Mouse (Mus musculus): ENCODE measurements around the gene Ric8b.

The Ric8b gene

DNA sequence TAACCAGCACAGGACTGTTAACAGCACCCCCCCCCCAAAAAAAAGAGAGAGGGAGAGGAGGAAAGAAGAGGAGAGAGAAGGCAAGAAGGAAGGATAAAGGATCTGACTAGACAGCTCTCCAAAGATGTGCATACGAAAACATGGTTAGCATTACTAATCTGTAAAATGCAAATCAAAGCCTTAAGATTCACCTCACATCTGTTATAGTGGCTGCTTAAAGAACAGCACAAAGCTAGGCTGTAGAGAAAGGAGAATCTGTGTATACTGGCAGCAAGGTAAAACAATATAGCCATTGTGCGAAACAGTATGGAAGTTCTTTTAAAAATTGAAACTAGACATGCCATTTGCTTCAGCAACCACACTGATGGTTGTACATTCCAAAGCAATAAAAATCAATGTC is 49.1 kb downstream of the Ric8b start:
- no peak for DNase-seq

DNA sequence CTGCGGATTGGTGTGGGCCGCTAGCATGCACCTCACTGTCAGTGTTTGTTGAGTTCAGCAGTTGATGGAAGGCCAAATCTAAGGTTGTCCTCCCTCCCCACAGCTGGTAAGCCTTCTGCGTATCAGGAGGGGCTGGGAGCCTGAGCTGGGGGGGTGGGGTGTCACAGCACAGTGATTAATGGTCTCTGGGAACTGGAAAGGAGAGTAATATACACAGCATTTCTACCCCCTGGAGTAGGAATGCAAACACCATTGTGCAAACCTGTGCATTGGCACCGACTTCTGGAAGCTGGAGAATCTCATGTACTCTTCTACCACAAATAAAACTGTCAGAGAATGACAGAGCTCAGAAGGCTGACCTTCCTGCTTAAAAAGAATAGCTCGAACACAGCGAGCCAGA is 50.2 kb downstream of the Ric8b start:
- DNase-seq = no peak

DNA sequence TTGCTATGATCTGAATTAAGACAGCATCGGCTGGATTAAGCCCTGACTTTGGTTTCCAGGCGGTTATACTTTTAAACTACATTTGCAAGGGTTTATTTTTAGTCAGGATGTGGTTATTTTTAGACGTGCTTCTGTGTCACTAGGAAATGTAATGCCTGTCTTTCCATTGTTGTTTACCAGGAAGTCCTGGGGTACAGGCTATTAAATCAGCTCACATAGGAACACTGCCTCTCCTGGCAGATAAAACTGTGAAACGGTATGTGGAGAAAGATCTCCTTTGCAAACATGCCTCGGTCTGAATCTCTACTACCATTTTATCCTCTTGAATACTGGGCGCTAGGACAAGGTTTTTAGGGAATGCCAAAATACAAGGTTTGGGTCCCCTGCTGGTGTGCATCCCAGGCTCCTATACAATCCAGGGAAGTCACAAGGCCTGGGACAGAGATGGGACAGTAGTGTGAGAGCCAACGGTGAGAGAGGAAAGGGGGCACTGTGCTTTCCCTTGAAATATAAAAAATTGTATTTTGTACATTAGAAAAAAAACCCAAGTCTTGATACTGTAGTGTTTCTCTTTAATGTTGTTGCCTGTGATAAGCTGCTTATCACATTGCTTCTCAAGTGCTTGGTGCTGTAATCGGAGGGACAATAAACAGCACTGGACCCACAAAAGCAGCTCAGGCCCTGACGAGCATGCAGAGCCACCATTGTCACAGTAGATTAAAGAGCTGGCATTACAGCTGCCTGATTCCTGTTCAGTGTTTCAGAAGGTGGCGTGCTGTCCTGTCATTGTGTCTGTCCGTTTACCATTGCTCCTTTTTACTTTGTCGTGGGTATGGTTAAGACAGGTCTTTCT is 51.7 kb downstream of the Ric8b start:
- DNase-seq = peak; percentile 19 to 27

DNA sequence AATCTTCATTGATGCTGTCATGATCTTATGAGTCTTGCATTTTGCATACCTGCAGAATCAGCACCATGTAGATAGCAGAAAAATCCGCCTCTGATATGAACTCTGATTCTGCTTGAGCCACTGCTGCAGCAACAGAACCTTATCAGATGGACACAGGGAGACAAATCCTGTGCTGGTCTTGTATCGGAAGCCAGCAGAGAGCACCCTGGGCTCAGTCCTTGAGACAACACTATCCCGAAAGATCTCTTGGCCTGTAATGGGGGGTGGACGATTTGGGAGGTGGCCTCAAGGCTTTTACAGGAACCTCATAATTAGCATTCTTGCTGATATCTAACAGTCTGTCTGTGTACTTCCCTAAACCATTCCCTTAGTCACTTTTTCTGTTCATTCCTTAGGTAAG is 57.8 kb downstream of the Ric8b start:
- DNase-seq = no peak

DNA sequence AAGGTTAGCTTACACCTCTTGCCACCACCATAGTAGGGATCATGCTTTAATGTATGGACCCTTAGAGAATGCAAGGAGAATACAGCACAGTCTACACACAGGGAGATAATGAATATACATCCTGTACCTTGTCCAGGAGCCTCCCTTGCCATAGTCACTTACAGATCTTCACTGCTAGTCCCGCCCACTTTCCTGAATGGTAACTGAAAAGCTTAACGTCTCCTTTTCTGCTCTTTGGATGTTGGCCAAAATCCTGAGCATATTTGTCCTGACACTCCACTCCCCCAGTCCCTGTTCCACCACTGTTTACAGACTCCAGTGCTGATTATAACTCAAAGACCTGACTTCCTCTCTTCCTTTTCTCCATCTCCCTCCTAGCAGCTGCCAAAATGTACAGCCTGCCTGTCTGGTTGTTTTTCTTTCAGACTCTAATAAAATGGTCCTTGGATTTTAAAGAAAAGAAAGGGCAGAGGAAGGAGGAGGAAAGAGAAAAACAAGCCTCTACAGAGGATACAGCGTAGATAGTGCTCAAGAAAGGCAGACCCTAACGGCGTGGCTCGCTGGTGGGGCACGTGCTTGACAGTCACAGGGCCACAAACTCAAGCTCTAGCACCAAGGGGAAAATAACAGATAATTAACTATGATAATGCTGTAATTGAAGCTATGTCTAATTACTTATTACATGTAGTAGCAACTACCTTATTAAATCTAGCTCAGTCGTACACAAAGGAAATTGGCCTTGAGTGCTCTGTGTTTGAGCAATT is 59.4 kb downstream of the Ric8b start:
- DNase-seq = no peak

DNA sequence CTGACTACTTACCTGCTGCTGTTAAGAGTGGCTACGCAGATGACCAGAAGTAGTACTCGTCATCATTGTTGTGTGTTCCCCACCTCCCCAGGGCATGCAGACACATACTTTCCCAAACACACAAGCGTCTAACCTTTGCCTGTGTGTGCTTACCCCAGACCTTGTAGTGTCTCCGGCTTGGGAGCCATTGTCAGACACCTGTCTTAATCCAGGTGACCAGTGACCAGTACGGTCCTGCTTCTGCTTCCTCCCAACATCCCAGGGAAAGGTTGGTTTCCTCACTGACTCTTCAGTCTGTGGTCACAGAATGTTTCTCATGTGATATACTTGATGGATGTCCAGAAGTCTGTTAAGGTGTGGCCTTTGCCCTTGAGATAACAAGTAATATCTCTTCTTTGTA is 62.9 kb downstream of the Ric8b start:
- DNase-seq = no peak

DNA sequence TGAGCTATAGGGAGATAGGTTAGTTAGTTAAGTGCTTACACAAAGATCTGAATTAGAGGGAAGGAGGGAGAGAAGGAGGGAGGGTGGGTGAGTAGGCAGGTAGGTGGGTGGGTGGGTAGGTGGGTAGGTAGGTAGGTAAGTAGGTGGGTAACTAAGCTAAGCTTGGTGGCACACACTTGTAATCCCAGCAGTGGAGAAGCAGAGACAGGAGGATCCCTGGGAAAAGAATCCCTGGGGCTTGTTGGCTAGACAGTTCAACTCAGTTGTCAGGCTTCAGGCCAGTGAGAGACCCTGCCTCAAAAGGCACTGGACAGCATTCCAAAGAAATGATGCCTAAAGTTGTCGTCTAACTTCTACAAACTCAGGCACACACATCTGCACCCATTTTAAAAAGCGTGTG is 64.0 kb downstream of the Ric8b start:
- DNase-seq = no peak

DNA sequence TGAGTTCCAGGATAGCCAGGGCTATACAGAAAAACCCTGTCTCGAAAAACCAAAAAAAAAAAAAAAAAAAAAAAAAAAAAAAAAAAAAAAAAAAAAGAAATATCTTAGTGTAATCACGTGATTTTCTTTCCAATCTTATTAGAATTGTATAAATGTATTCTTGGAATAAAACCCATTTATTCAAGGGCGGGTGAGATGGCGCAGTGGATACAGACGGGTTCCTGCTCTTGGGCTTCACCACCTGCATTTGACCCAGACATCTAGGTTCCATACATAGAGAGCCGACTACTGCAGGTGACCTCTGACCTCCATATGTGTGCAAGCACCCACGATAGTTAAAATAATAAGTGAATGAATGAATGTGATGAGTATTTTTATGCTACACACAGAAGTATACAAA is 65.3 kb downstream of the Ric8b start:
- no peak for DNase-seq

DNA sequence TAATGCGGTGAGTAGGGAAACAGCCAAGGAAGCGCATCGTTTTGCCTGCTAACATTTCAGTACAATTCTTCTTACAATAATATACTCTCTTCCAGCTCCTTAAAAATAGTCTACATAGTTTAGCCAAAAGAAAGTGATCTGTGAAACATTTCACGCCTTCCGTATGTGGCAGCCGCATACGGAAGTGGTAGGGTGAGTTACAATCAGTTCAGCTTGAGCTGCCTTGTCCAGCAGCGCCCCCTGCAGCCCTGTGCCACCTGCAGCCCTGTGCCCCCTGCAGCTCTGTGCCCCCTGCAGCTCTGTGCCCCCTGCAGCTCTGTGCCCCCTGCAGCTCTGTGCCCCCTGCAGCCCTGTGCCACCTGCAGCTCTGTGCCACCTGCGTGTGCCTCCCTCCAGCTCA is 68.5 kb downstream of the Ric8b start:
- DNase-seq = peak; percentile 50 to 70

DNA sequence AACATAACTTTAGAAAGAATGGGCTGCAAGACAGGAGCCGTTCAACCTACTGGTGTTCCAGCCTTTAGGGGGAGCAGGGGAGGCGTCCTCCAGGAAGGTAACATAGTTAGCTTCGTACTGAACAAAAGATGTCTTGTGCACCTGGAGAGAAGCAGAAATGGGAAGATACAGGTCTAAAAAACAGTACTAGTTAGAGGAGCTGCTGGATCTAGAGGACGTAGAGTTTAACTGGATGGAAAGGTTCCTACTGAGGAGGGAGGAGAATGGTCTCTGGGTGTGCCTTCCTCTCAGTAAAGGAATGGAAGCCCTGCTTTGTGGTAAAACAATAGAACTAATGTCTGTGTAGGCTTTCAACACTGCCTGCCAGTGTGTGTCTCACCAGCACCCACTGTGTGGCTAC is 70.2 kb downstream of the Ric8b start:
- DNase-seq = no peak

DNA sequence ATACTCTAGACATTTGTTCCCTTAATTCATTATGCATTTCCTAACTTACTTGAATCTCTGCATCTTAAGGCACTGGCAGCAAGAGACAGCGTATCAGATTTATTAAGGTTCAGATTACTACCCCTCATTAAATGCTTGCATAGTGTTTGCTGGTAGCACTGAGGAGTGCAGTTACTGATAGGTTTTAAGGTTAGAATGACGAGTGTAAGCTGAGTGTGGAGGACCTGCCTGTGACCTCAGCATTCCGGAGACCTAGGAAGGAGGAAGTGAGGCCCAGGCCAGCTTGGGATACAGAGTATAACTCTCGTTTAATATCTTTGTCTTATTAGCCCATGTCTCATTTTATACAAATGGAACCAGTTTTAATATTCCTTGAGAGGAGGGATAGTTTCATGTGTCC is 71.2 kb downstream of the Ric8b start:
- DNase-seq = no peak

DNA sequence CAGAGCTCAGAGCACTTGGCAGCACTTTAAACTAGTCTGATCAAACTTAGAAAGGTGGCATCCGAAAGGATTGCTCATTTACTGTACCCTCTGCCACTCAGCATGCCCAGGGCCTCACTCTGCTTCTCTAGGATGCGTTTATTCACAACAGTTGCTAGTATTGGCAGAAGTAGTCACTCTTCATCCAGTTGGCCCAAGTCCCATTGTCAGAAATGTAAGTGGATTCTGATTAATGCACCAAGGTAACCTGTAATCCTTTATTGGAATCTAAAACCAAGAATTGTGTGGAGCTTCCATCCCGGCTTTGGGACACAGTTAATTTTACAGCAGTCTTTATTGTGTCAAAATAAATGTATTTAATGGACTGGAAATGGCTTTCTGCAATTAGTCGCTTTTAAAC is 76.9 kb downstream of the Ric8b start:
- peak in 1 of 2 experiments; percentile 33 for DNase-seq

DNA sequence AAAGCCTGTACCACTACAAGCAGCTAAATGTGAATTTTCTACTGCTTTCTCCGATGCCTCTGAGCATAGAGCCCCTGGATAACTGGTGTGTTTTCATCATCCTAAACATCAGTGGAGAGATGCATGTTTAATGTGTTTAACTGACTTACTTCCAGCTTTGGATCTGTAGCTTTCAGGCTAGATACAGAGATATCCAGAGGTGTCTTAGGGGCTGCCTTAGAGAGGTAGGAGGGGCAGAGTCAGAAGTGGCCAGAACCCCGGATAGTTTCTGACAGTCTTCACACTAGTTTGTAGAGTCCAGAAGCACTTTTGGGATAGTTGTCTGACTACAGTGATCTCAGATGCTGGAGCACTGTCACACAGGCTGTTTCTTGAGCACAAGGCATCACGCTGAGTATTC is 77.6 kb downstream of the Ric8b start:
- no peak for DNase-seq

DNA sequence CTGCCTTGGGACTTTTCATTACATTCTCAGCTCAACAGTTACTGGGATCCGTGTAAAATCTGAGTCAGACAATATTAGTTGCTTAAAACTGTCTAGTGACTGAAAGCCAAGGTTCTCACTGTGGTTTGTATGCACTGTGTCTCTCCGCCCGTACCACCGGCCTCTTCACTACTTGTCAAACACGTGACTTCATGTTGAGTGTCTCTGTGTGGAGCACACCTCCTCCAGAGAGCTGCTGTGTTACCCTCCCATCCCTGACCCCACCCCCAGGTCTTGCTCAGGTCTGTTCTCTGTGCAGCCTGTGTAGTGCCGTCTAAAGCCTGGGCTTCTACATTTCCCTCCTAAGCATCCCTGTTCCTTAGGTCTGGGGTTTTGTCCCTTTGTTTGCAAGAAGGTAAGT is 79.0 kb downstream of the Ric8b start:
- no peak for DNase-seq

DNA sequence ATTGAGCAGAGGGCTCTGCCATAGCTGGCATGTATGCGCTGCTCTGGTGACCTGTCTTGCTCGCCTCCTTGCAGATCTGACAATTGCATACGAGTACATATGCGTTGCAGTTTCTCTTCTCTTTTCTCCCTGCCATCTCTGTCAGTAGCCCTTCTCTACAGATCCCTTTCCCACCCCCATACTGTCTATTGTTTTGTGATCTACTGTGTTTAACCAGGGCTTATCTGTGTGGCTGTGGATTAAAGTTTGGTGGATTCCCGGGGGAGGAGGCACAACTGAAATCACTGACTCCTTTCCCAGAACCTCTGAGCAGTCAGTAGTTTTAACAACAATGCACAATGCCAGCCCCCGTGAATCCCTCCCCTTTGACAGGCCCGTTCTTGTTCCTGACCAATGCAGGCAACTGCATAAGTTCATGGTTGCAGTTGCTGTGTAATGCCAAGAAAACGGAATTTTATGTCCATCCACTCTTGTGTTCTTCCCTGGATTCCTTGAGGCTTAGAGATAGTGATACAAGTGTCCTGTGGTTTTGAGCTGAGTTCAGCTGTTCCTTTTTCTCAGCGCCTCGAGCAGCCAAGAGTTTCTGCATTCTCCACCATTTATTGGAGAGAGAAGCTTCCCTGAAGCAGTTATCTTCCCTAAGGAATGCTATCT is 80.3 kb downstream of the Ric8b start:
- DNase-seq = no peak

DNA sequence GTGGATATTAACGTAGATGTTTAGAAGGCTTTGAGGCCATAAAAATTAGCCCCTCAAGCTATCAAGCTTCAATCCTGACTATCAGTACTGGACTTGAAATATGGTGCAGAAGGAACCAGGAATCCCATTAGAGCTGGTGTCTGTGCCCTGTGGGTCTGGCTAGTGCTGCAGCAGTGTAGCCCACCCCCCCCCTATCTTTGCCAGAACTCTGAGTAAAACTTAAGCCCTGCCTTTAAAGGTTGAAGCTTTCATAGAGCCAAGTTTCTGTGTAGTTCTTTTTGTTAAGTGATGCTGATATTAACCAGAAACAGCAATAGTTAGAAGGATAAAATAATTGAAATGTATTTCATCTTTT is 80.8 kb downstream of the Ric8b start:
- no peak for DNase-seq

DNA sequence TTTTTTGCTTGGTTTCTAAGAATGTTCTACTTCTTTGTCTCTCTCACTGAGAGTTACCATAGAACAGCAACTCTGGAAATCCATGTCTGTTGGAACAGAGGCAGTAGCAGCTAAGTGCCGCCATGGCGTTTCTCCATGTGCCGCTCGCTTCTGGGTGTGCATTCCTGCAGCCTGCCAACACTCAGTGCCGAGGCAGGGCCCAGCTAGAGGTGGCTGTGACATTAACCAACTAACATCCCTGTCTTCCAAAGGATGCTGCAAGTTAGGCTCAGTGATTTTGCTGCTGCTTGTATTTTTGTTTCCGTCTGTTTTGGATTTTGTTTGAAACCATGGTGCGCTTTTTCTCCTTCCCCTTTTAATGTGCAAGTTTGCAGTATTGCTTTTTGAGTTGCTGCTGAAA is 84.5 kb downstream of the Ric8b start:
- peak in 1 of 2 experiments; percentile 40 for DNase-seq

DNA sequence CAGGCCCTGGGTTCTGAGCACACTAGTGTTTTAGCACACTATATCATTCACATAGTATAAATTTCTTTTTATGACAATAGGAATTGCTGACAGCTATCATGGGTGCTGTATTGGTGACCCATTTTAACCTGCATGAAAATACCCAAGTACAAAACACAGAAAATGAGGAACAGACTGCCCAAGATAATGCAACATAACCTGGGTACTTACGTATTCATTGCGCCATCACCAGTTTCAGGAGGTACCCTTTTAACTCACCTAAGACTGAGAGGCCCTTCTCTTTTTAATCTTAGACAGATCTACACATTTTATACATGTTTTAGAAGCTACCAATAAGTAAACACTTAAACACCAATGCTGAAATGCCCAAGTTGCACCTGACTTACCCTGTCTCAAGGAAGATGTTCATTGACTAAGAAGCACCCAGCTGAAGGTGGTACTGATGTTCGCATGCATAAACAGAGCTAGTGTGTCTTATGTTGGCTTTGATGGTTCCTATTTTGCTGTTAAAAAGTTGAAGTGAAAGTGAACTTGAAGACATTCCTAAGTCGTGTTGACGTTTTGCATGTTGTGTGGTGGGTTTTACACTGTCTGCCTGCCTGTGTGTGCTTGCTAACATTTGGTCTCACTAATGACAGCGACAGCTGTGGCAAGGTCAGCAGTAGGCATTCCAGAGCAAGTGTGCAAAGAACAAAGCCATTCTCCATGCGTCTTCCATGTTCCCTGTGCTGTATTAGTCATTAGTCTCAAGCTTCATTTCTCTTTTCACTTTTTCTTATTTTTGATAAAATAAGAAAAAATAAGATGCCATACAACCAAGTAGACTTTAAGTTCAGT is 86.0 kb downstream of the Ric8b start:
- DNase-seq = no peak

DNA sequence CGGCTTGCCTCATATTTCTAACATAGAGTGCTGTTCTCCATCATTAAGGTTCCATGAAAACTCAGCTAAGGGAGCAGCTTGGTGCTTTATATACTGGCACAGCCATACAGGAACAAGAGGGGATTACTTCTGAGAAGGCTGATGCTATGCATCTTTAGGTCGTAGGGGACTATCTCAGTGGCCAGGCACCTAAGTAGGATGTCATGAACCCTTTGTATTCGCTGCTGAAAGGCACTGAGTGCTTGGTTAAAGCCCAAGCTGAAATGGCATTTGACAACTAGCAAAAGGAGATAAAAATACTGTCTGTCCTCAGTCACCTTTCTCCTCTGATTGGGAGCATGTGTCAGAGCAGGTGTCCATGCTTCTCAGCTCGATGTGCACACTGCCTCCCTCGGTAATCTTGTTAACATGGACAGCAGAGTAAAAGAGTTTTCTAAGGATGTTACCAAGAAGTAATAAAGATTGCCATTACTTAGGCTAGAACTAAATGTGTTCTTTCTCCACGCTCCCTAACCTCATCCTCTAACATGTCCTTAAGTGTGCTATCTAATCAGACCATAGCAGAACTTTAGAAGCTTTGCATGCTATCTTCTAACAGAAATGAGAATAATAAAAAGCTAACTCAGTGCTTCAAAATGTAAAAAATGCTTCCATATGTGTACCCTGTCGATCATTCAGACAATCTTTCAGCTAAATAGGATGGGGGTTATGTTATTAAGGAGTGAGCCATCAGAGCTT is 89.3 kb downstream of the Ric8b start:
- no peak for DNase-seq

DNA sequence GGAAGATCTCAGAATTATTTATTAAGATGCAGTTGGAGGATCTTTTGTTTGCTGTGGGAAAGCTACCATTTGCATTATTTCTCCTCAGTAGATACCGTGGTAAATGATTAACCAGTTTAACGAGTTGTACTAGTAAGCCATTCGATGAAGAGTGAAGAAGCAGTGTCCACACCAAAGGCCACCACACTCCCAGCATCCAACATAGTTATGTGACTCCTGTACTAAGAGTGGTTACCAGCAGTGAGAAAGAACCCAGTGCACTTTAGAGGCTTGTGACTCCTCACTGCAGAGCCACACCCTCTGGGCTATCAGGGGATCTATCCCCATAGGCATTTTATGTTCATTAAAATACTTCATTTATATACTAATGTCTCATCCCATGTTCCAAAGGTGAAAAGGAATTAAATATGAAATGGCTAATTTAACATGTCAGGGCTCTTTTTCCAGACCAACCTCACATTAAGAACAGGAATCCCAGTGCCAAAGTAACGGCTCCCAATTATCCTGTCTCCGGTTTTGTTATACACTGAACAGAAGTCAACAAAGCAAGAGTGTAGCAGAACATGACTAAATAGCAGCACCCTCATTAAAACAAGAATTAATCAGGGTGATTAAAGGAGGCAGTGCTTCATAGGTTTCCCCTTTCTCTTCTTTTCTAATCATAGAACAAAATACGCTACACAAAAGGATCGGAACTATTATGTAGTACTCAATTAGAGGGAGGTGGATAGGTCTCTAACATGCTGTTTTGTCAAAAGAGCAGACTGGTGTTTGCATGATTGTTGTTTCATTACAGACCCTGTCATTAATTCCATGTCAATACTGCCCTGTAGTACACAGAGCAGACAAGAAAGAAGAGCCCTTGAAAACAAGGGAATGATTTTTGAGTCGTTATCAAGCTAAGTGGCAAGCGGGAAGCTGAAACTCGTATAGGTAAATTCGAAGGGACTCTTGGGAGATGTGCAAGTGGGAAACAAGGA is 90.7 kb downstream of the Ric8b start:
- DNase-seq = no peak

DNA sequence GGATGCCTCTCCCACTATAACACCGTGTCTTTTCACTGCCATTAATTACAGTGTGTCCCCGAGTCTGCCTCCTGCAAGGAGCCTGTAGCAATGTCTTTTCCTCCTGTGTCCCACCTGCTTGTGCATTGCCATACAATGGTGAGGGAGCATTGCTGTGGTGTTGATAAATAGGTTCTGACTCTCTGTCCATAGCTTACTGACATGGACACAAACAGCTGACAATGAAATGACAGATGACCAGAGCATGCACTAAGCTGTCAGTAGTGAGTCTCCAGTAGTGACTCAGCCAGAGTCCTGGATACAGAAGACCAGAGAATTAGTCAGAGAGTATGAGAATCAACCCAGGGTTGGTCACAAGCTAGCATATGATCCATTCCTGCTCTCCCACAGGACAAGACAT is 93.7 kb downstream of the Ric8b start:
- no peak for DNase-seq
